Mouse (Mus musculus) heart, embryonic 16.5 days (tissue): ENCODE results near the gene 4933421I07Rik. TPM values are rescaled to one million over a fixed set of nuclear protein-coding genes. Genes with fewer than 3 reads are reported as not detected.

Experiments
- polyA plus RNA-seq: library from polyadenylated mRNA; unstranded; fragments of >200 nt; fragmentation: Nextera tagmentation; extraction: Ambion mirVana; gene quantifications from 2 replicates; pipeline ENCODE4 v1.2.1, GENCODE M21; 2015

4933421I07Rik gene
- polyA plus RNA-seq, 1 experiment from 2014 or later = not detected

Other genes starting within 250 kb of the 4933421I07Rik start
- gene Vmn2r61, start 188.1 kb downstream of the 4933421I07Rik start, polyA plus RNA-seq = not detected in 2 replicates
- gene Zfp141, start 57.6 kb upstream of the 4933421I07Rik start, polyA plus RNA-seq = 5.5 and 5.6 TPM in 2 replicates
- not detected in 2 replicates for gene Gm21028, start 130.5 kb upstream of the 4933421I07Rik start, polyA plus RNA-seq
- 1.00 and 1.5 TPM in 2 replicates for gene Zfp977, start 144.4 kb upstream of the 4933421I07Rik start, polyA plus RNA-seq
- gene Zfp976, start 194.5 kb upstream of the 4933421I07Rik start, polyA plus RNA-seq = 1.7 and 2.0 TPM in 2 replicates
- 5.9 and 6.2 TPM in 2 replicates for gene Zfp975, start 244.6 kb upstream of the 4933421I07Rik start, polyA plus RNA-seq